Mouse (Mus musculus): Measurements from ENCODE around the gene Prr13. TPM values are rescaled to one million over a fixed set of nuclear protein-coding genes. Genes with fewer than 3 reads are reported as not detected.
A peak's percentile ranks its signal among the peaks of the same experiment; 100 is the strongest.

Gene Prr13
- polyA plus RNA-seq, 1 experiment from 2014 or later, result 86.1 TPM

- ATAC-seq (replicated peaks; ENCODE audit: low FRiP score), result no peak
These were observed 48.0 kb downstream of the Prr13 start for GRCm38 (mm10) chr15:102506864-102507263.

GRCm38 (mm10) chr15:102507561-102507960 lies 48.7 kb downstream of the Prr13 start:
- peaks cover 56% of the 10 kb centered on the region for H3K4me1 ChIP-seq
- no peak overlapping the region for H3K4me2 ChIP-seq
- H3K27ac ChIP-seq, result no peak overlapping the region
- H3K9me3 ChIP-seq (replicated peaks), result no peaks in the 10 kb centered on the region
- no peak for ATAC-seq (replicated peaks; ENCODE audit: low FRiP score)
- H3K36me3 ChIP-seq, result peaks cover 35% of the 10 kb centered on the region
- H3K27me3 ChIP-seq, result no peaks in the 10 kb centered on the region
- H3K9ac ChIP-seq, result no peak overlapping the region
- H3K4me3 ChIP-seq (replicated peaks), result no peak overlapping the region

More at GRCm38 (mm10) chr15:102506864-102507263, 48.0 kb downstream of the Prr13 start:
- Histone ChIP-seq H3K36me3 (peaks cover 42% of the 10 kb centered on the region), H3K4me3 (replicated peaks) (no peak overlapping the region), H3K4me1 (peaks cover 49% of the 10 kb centered on the region), H3K9ac (no peak overlapping the region), H3K27ac (no peak overlapping the region), H3K27me3 (no peaks in the 10 kb centered on the region), H3K4me2 (no peak overlapping the region), H3K9me3 (replicated peaks) (no peaks in the 10 kb centered on the region)
- 89% methylated on average over 1 of the region's 1 CpGs for WGBS

- ATAC-seq (replicated peaks; ENCODE audit: low FRiP score), result no peak
- Histone ChIP-seq H3K27me3 (no peaks in the 10 kb centered on the region), H3K27ac (no peak overlapping the region), H3K4me3 (replicated peaks) (no peak overlapping the region), H3K9me3 (replicated peaks) (no peaks in the 10 kb centered on the region), H3K4me1 (peaks cover 62% of the 10 kb centered on the region), H3K4me2 (no peak overlapping the region), H3K36me3 (peaks cover 28% of the 10 kb centered on the region), H3K9ac (no peak overlapping the region)
- 85% methylated on average over 3 of the region's 3 CpGs for WGBS
These were observed 49.5 kb downstream of the Prr13 start for GRCm38 (mm10) chr15:102508336-102508735.

GRCm38 (mm10) chr15:102510110-102510509 lies 51.3 kb downstream of the Prr13 start:
- Histone ChIP-seq H3K36me3 (peaks cover 10% of the 10 kb centered on the region), H3K9ac (peak overlapping the region; percentile 66), H3K4me2 (peak overlapping the region; percentile 88), H3K4me1 (peaks cover 61% of the 10 kb centered on the region), H3K27me3 (no peaks in the 10 kb centered on the region), H3K9me3 (replicated peaks) (no peaks in the 10 kb centered on the region), H3K4me3 (replicated peaks) (peak overlapping the region; percentile 63), H3K27ac (peak overlapping the region; percentile 88)
- ATAC-seq (replicated peaks; ENCODE audit: low FRiP score), result peak; percentile 55
- 5% methylated on average over 9 of the region's 9 CpGs for WGBS

GRCm38 (mm10) chr15:102510590-102511284 lies 51.9 kb downstream of the Prr13 start:
- peak overlapping the region; percentile 88 for H3K4me2 ChIP-seq
- peak overlapping the region; percentile 63 for H3K4me3 ChIP-seq (replicated peaks)
- H3K9ac ChIP-seq, result peak overlapping the region; percentile 66
- peak; percentile 93 for ATAC-seq (replicated peaks; ENCODE audit: low FRiP score)
- 3% methylated on average over 34 of the region's 34 CpGs for WGBS
- H3K9me3 ChIP-seq (replicated peaks), result no peaks in the 10 kb centered on the region
- H3K36me3 ChIP-seq, result peaks cover 7% of the 10 kb centered on the region; the same call in 1 of the 2 replicates
- no peaks in the 10 kb centered on the region for H3K27me3 ChIP-seq
- peak overlapping the region; percentile 88 for H3K27ac ChIP-seq
- H3K4me1 ChIP-seq, result peaks cover 61% of the 10 kb centered on the region

- peaks cover 7% of the 10 kb centered on the region; the same call in 1 of the 2 replicates for H3K36me3 ChIP-seq
- WGBS, result 9% methylated on average over 6 of the region's 6 CpGs
- H3K9ac ChIP-seq, result no peak overlapping the region
- peak overlapping the region; percentile 88 for H3K4me2 ChIP-seq
- peak overlapping the region; percentile 88 for H3K27ac ChIP-seq
- no peak; the same call in 1 of the 2 replicates for ATAC-seq (replicated peaks; ENCODE audit: low FRiP score)
- no peaks in the 10 kb centered on the region for H3K27me3 ChIP-seq
- H3K4me1 ChIP-seq, result peaks cover 61% of the 10 kb centered on the region
- peak overlapping the region; percentile 63 for H3K4me3 ChIP-seq (replicated peaks)
- H3K9me3 ChIP-seq (replicated peaks), result no peaks in the 10 kb centered on the region
These were observed 52.5 kb downstream of the Prr13 start for GRCm38 (mm10) chr15:102511285-102511833.

GRCm38 (mm10) chr15:102512010-102512409 lies 53.2 kb downstream of the Prr13 start:
- no peak overlapping the region for H3K9ac ChIP-seq
- peaks cover 59% of the 10 kb centered on the region for H3K4me1 ChIP-seq
- H3K36me3 ChIP-seq, result peaks cover 3% of the 10 kb centered on the region; the same call in 1 of the 2 replicates
- 0 out of 2 replicates have a peak overlapping the region, but pooled peaks have one; percentile 63 for H3K4me3 ChIP-seq (replicated peaks)
- peak overlapping the region; percentile 88 for H3K27ac ChIP-seq
- H3K9me3 ChIP-seq (replicated peaks), result no peaks in the 10 kb centered on the region
- H3K27me3 ChIP-seq, result no peaks in the 10 kb centered on the region
- WGBS, result 26% methylated on average over 5 of the region's 5 CpGs
- peak overlapping the region; percentile 88 for H3K4me2 ChIP-seq
- no peak for ATAC-seq (replicated peaks; ENCODE audit: low FRiP score)

Other genes starting within 250 kb of the Prr13 start
- 1.4 TPM in 2 replicates for gene Itgb7, start 227.1 kb upstream of the Prr13 start, polyA plus RNA-seq (2015; fragmentation: Nextera tagmentation; extraction: Ambion mirVana)
- 27.9 and 30.3 TPM in 2 replicates for gene Rarg, start 201.5 kb upstream of the Prr13 start, polyA plus RNA-seq (2015; fragmentation: Nextera tagmentation; extraction: Ambion mirVana)
- gene Gm9918, start 188.5 kb upstream of the Prr13 start, polyA plus RNA-seq (2015; fragmentation: Nextera tagmentation; extraction: Ambion mirVana), result 0.44 and 0.55 TPM in 2 replicates
- gene Mfsd5, start 179.6 kb upstream of the Prr13 start, polyA plus RNA-seq (2015; fragmentation: Nextera tagmentation; extraction: Ambion mirVana), result 68.6 and 69.8 TPM in 2 replicates
- 23.5 and 31.0 TPM in 2 replicates for gene Espl1, start 162.8 kb upstream of the Prr13 start, polyA plus RNA-seq (2015; fragmentation: Nextera tagmentation; extraction: Ambion mirVana)
- gene Pfdn5, start 132.9 kb upstream of the Prr13 start, polyA plus RNA-seq (2015; fragmentation: Nextera tagmentation; extraction: Ambion mirVana), result 382 and 393 TPM in 2 replicates
- 106 and 122 TPM in 2 replicates for gene Myg1, start 127.3 kb upstream of the Prr13 start, polyA plus RNA-seq (2015; fragmentation: Nextera tagmentation; extraction: Ambion mirVana)
- gene Aaas, start 108.3 kb upstream of the Prr13 start, polyA plus RNA-seq (2015; fragmentation: Nextera tagmentation; extraction: Ambion mirVana), result 83.2 and 83.7 TPM in 2 replicates
- gene Sp7, start 91.8 kb upstream of the Prr13 start, polyA plus RNA-seq (2015; fragmentation: Nextera tagmentation; extraction: Ambion mirVana), result 1.3 and 5.9 TPM in 2 replicates
- gene Sp1, start 52.9 kb upstream of the Prr13 start, polyA plus RNA-seq (2015; fragmentation: Nextera tagmentation; extraction: Ambion mirVana), result 10.8 and 11.1 TPM in 2 replicates
- gene Amhr2, start 13.7 kb upstream of the Prr13 start, polyA plus RNA-seq (2015; fragmentation: Nextera tagmentation; extraction: Ambion mirVana), result 0.75 and 1.7 TPM in 2 replicates
- gene Pcbp2, start 11.5 kb downstream of the Prr13 start, polyA plus RNA-seq (2015; fragmentation: Nextera tagmentation; extraction: Ambion mirVana), result 210 and 217 TPM in 2 replicates
- gene Gm10337, start 44.7 kb downstream of the Prr13 start, polyA plus RNA-seq (2015; fragmentation: Nextera tagmentation; extraction: Ambion mirVana), result 2.8 and 5.5 TPM in 2 replicates
- gene Map3k12, start 58.0 kb downstream of the Prr13 start, polyA plus RNA-seq (2015; fragmentation: Nextera tagmentation; extraction: Ambion mirVana), result 15.3 and 19.7 TPM in 2 replicates
- gene Tarbp2, start 59.2 kb downstream of the Prr13 start, polyA plus RNA-seq (2015; fragmentation: Nextera tagmentation; extraction: Ambion mirVana), result 89.9 and 92.0 TPM in 2 replicates
- 2.4 and 3.4 TPM in 2 replicates for gene Npff, start 65.9 kb downstream of the Prr13 start, polyA plus RNA-seq (2015; fragmentation: Nextera tagmentation; extraction: Ambion mirVana)
- gene Gm28047, start 166.0 kb downstream of the Prr13 start, polyA plus RNA-seq (2015; fragmentation: Nextera tagmentation; extraction: Ambion mirVana), result not detected in 2 replicates
- 37.6 and 39.4 TPM in 2 replicates for gene Atf7, start 166.4 kb downstream of the Prr13 start, polyA plus RNA-seq (2015; fragmentation: Nextera tagmentation; extraction: Ambion mirVana)
- gene Atp5g2, start 213.3 kb downstream of the Prr13 start, polyA plus RNA-seq (2015; fragmentation: Nextera tagmentation; extraction: Ambion mirVana), result 70.2 and 95.0 TPM in 2 replicates

Data from kidney, embryonic 15.5 days (tissue).